Mouse (Mus musculus): ENCODE measurements around the gene Slc26a1. TPM values are rescaled to one million over a fixed set of nuclear protein-coding genes. Genes with fewer than 3 reads are reported as not detected.

The Slc26a1 gene
- polyA plus RNA-seq, 1 experiment, result 0.09 TPM

GRCm38 (mm10) chr5:108668387-108668932, 6.9 kb downstream of the Slc26a1 start:
- Histone ChIP-seq H3K36me3 (ENCODE audit: control insufficient read depth, insufficient read depth, low read length) (no peaks in the 10 kb centered on the region), H3K4me3 (ENCODE audit: control insufficient read depth, low read depth, low read length) (peak overlapping the region; percentile 95), H3K27me3 (ENCODE audit: control insufficient read depth, insufficient read depth, low read length) (no peaks in the 10 kb centered on the region), H3K4me1 (ENCODE audit: control insufficient read depth, insufficient read depth, low read length) (peaks cover 11% of the 10 kb centered on the region), H3K27ac (ENCODE audit: control insufficient read depth, insufficient read depth, low read depth, low read length) (peak overlapping the region; percentile 79)
- TF ChIP-seq POLR2A (IDR thresholded peaks at IDR 0.05; ENCODE audit: control insufficient read depth, low read depth, low read length), result no peak
- no peak for TF ChIP-seq CTCF (IDR thresholded peaks at IDR 0.05; ENCODE audit: control insufficient read depth, insufficient read depth, insufficient replicate concordance, low read depth, low read length)

DNA sequence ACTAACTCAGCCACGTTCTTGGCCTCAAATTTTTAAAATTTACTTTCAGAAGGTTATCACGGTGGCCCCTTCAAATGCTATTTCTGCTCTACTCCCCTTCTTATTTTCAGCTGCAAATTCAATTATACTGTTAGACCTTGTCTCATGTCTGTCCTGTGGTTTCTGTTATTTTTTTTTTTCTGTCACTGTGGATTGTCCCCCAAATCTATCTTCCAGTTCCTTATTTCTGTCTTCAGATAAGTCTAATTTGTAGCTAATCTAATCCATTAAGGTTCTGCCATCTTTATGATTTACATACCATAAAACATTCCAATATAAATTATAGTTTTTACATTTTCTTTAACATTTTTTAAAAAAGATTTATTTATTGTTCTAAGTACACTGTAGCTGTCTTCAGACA, 8.0 kb downstream of the Slc26a1 start:
- H3K36me3 ChIP-seq (ENCODE audit: control insufficient read depth, insufficient read depth, low read length), result no peaks in the 10 kb centered on the region
- TF ChIP-seq CTCF (IDR thresholded peaks at IDR 0.05; ENCODE audit: control insufficient read depth, insufficient read depth, insufficient replicate concordance, low read depth, low read length), result no peak
- no peak for TF ChIP-seq POLR2A (IDR thresholded peaks at IDR 0.05; ENCODE audit: control insufficient read depth, low read depth, low read length)
- peaks cover 11% of the 10 kb centered on the region for H3K4me1 ChIP-seq (ENCODE audit: control insufficient read depth, insufficient read depth, low read length)
- H3K27me3 ChIP-seq (ENCODE audit: control insufficient read depth, insufficient read depth, low read length), result no peaks in the 10 kb centered on the region
- H3K27ac ChIP-seq (ENCODE audit: control insufficient read depth, insufficient read depth, low read depth, low read length), result no peak overlapping the region
- no peak overlapping the region for H3K4me3 ChIP-seq (ENCODE audit: control insufficient read depth, low read depth, low read length)

GRCm38 (mm10) chr5:108665066-108665465, 10.3 kb downstream of the Slc26a1 start:
- Histone ChIP-seq H3K4me1 (ENCODE audit: control insufficient read depth, insufficient read depth, low read length) (peaks cover 17% of the 10 kb centered on the region), H3K27me3 (ENCODE audit: control insufficient read depth, insufficient read depth, low read length) (no peaks in the 10 kb centered on the region), H3K27ac (ENCODE audit: control insufficient read depth, insufficient read depth, low read depth, low read length) (no peak overlapping the region), H3K36me3 (ENCODE audit: control insufficient read depth, insufficient read depth, low read length) (no peaks in the 10 kb centered on the region), H3K4me3 (ENCODE audit: control insufficient read depth, low read depth, low read length) (no peak overlapping the region)
- TF ChIP-seq CTCF (IDR thresholded peaks at IDR 0.05; ENCODE audit: control insufficient read depth, insufficient read depth, insufficient replicate concordance, low read depth, low read length) (no peak), POLR2A (IDR thresholded peaks at IDR 0.05; ENCODE audit: control insufficient read depth, low read depth, low read length) (no peak)

GRCm38 (mm10) chr5:108662772-108663171, 12.6 kb downstream of the Slc26a1 start:
- Histone ChIP-seq H3K36me3 (ENCODE audit: control insufficient read depth, insufficient read depth, low read length) (no peaks in the 10 kb centered on the region), H3K4me3 (ENCODE audit: control insufficient read depth, low read depth, low read length) (no peak overlapping the region), H3K27ac (ENCODE audit: control insufficient read depth, insufficient read depth, low read depth, low read length) (no peak overlapping the region), H3K27me3 (ENCODE audit: control insufficient read depth, insufficient read depth, low read length) (no peaks in the 10 kb centered on the region), H3K4me1 (ENCODE audit: control insufficient read depth, insufficient read depth, low read length) (peaks cover 8% of the 10 kb centered on the region)
- TF ChIP-seq POLR2A (IDR thresholded peaks at IDR 0.05; ENCODE audit: control insufficient read depth, low read depth, low read length), result no peak
- TF ChIP-seq CTCF (IDR thresholded peaks at IDR 0.05; ENCODE audit: control insufficient read depth, insufficient read depth, insufficient replicate concordance, low read depth, low read length), result no peak

- Histone ChIP-seq H3K4me1 (ENCODE audit: control insufficient read depth, insufficient read depth, low read length) (peaks cover 8% of the 10 kb centered on the region), H3K27me3 (ENCODE audit: control insufficient read depth, insufficient read depth, low read length) (no peaks in the 10 kb centered on the region), H3K36me3 (ENCODE audit: control insufficient read depth, insufficient read depth, low read length) (no peaks in the 10 kb centered on the region), H3K27ac (ENCODE audit: control insufficient read depth, insufficient read depth, low read depth, low read length) (no peak overlapping the region), H3K4me3 (ENCODE audit: control insufficient read depth, low read depth, low read length) (peak overlapping the region; percentile 76)
- TF ChIP-seq POLR2A (IDR thresholded peaks at IDR 0.05; ENCODE audit: control insufficient read depth, low read depth, low read length), result peak; percentile 63; the same call in 1 of the 2 replicates
- no peak for TF ChIP-seq CTCF (IDR thresholded peaks at IDR 0.05; ENCODE audit: control insufficient read depth, insufficient read depth, insufficient replicate concordance, low read depth, low read length)
Observed at GRCm38 (mm10) chr5:108660632-108661268, 14.6 kb downstream of the Slc26a1 start.

DNA sequence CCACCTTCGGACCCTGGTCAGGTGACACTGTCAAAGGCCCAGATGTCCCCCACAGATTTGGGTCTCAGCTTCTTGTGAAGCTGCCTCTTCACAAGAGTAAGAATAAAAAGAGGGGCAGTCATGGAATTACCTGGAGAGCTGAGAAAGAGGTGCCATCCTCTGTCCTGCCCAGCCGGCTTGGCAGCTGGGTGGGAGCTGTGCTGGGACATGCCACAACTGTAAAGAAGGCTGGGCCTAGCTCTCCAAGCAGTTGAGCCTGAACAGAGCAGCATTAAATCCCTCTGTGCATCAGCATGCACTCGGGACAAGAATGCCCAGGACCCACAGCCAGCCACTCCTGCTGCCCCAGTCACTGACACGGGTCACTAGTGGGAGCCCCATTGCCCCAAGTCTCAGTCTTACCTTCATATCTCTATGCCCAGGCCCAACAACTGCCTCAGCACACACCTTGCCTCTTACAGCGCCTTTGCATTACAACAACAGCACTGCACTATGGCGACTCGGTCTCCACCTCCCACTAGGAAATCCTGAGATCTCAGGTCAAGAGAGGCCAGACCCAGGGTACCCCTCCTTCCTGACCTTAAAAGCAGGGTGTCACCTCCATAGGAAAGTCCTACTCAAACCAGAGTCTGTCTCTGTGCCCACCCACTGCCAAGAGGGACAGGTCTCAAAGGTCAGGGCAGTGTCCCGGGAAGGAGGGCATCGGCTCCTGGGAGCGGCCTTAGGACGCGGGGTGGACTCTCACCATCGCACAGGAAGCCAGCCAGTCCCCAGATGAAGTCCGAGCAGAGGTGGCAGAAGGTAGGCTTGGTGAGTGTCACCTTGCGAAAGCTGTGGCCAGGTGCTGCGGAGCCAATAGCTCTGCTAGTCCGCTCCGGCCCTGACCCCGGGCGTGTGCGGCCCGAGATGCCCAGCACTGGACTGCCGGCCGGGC, 15.4 kb downstream of the Slc26a1 start, which contains the start of gene Idua:
TSS of gene Idua (plus strand) at position 634 of the 934 bp plus-strand sequence.
- no peak for TF ChIP-seq CTCF (IDR thresholded peaks at IDR 0.05; ENCODE audit: control insufficient read depth, insufficient read depth, insufficient replicate concordance, low read depth, low read length)
- TF ChIP-seq POLR2A (IDR thresholded peaks at IDR 0.05; ENCODE audit: control insufficient read depth, low read depth, low read length), result no peak

GRCm38 (mm10) chr5:108658611-108659010, 16.8 kb downstream of the Slc26a1 start:
- no peak overlapping the region for H3K4me3 ChIP-seq (ENCODE audit: control insufficient read depth, low read depth, low read length)
- H3K36me3 ChIP-seq (ENCODE audit: control insufficient read depth, insufficient read depth, low read length), result no peaks in the 10 kb centered on the region
- no peaks in the 10 kb centered on the region for H3K27me3 ChIP-seq (ENCODE audit: control insufficient read depth, insufficient read depth, low read length)
- peaks cover 8% of the 10 kb centered on the region for H3K4me1 ChIP-seq (ENCODE audit: control insufficient read depth, insufficient read depth, low read length)
- TF ChIP-seq POLR2A (IDR thresholded peaks at IDR 0.05; ENCODE audit: control insufficient read depth, low read depth, low read length) (no peak), CTCF (IDR thresholded peaks at IDR 0.05; ENCODE audit: control insufficient read depth, insufficient read depth, insufficient replicate concordance, low read depth, low read length) (no peak)
- H3K27ac ChIP-seq (ENCODE audit: control insufficient read depth, insufficient read depth, low read depth, low read length), result no peak overlapping the region

More for the DNA sequence above, 15.4 kb downstream of the Slc26a1 start, which contains the start of gene Idua:
- no peak within 1 kb of the TSS for H3K27ac ChIP-seq (ENCODE audit: control insufficient read depth, insufficient read depth, low read depth, low read length)
- peak within 1 kb of the TSS; percentile 76 for H3K4me3 ChIP-seq (ENCODE audit: control insufficient read depth, low read depth, low read length)
- no peaks in the 10 kb centered on the region for H3K27me3 ChIP-seq (ENCODE audit: control insufficient read depth, insufficient read depth, low read length)
- peaks cover 8% of the 10 kb centered on the region for H3K4me1 ChIP-seq (ENCODE audit: control insufficient read depth, insufficient read depth, low read length)
- no peaks in the 10 kb centered on the region for H3K36me3 ChIP-seq (ENCODE audit: control insufficient read depth, insufficient read depth, low read length)

All from testis, adult 2 months (tissue).